Mouse (Mus musculus) embryonic fibroblast, embryonic 13.5 days (primary cell): ENCODE results near the gene Clec12b. TPM values are rescaled to one million over a fixed set of nuclear protein-coding genes. Genes with fewer than 3 reads are reported as not detected.

Source experiments
- H3K27ac ChIP-seq: 2 replicates; pipeline ENCODE4 v1.5.1; 2012; ENCODE audit warnings: low read length, control low read depth, inconsistent platforms; ENCODE audit not compliant: insufficient read depth
- H3K4me1 ChIP-seq: 2 replicates; pipeline ENCODE4 v1.6.1; 2011; ENCODE audit warnings: low read length; ENCODE audit not compliant: control insufficient read depth, insufficient read depth
- H3K4me3 ChIP-seq: 2 replicates; pipeline ENCODE4 v1.5.1; 2011; ENCODE audit warnings: mild to moderate bottlenecking, control low read depth, low read length; ENCODE audit not compliant: insufficient read depth
- CTCF ChIP-seq: IDR thresholded peaks from 2 replicates; pipeline ENCODE4 v1.5.1; 2011; ENCODE audit warnings: mild to moderate bottlenecking, control low read depth, low read length, moderate library complexity, borderline replicate concordance; ENCODE audit not compliant: insufficient read depth
- POLR2A ChIP-seq: IDR thresholded peaks from 2 replicates; pipeline ENCODE4 v1.6.1; 2011; ENCODE audit warnings: low read depth, mild to moderate bottlenecking, control low read depth, low read length, moderate library complexity
- polyA plus RNA-seq: library from polyadenylated mRNA; stranded (reverse); fragments of >200 nt; gene quantifications from 2 replicates; pipeline ENCODE4 v1.2.4, GENCODE M21; 2011; ENCODE audit warnings: low read depth; ENCODE audit not compliant: missing spikeins, insufficient read length

The Clec12b gene
- polyA plus RNA-seq, 1 experiment, result not detected

DNA sequence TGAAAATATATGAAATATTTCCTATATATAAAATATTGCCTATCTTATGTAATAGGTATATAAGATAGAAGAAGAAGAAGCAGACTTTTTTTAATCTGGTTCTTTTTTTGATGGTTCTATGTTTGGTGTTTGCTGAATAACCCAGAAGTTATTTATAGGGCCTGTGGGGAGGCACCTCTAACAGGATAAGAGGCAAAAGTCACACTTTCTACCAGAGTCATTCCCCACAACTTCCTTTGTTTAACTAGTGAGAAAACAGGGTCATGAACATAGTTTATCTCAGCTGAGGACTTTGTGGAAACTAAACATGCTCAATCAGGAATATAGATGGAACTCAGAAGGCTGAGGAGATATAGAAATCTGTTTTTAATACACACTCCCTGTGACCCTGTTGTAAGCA lies 20.3 kb upstream of the Clec12b start:
- no peak overlapping the region for H3K4me3 ChIP-seq
- no peak overlapping the region for H3K27ac ChIP-seq
- TF ChIP-seq POLR2A (no peak), CTCF (no peak)
- H3K4me1 ChIP-seq, result no peaks in the 10 kb centered on the region

DNA sequence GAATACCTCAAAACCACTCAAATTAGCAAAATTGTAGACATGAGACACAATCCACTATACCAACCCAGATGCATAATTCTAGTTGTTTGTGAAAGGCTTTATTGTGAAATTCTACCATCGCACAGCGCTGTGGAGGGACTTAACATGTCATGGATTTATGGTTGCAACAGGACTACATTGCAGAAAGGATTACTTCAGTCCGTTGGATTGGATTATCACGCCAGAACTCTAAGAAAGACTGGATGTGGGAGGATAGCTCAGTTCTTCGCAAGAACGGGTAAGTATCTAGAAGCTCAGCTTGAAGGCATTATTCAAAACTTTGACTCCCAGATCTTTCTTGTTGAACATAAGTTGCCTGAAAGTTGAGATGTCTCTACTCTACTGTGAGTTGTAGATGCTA lies 17.7 kb upstream of the Clec12b start:
- Histone ChIP-seq H3K27ac (no peak overlapping the region), H3K4me1 (no peaks in the 10 kb centered on the region), H3K4me3 (no peak overlapping the region)
- no peak for TF ChIP-seq POLR2A
- TF ChIP-seq CTCF, result no peak

DNA sequence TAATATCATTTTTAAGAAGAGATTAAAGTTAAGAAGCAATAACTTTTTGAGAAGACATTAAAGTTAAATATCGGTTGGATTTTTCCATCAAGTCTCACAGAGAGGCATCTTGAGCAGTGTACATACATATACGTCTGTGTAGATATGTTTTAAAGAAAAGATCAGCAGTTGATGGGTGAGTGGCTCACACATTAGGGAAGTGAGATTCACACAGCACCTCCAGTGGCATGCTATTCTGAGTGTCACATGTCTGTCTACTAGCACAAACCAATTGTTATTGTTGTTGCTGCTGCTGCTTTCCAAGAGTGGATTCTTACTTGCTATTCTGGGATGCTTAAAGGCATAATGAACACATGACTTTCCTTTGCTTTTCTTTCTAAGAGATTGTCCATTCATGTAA lies 16.7 kb upstream of the Clec12b start:
- Histone ChIP-seq H3K27ac (no peak overlapping the region), H3K4me3 (no peak overlapping the region), H3K4me1 (no peaks in the 10 kb centered on the region)
- TF ChIP-seq POLR2A (no peak), CTCF (no peak)

DNA sequence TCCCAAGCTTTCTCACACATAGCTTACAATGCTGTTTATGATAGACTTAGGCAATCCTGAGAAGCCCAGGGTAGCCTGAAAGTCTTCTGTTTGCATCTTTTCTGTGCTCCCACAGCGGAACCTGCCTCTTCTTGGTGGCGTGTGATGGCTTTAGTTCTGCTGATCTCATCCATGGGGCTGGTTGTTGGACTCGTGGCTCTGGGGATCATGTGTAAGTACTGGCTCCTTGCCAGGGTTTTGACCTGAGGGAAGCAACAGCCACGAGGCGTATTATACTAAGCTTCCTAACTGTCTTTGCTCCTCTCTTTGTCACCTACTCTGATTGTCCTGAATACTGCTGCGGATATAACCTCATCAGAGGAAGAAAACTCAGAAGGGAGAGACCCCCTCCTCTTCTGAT lies 14.3 kb upstream of the Clec12b start:
- Histone ChIP-seq H3K27ac (no peak overlapping the region), H3K4me1 (no peaks in the 10 kb centered on the region), H3K4me3 (no peak overlapping the region)
- TF ChIP-seq POLR2A, result no peak
- no peak for TF ChIP-seq CTCF

DNA sequence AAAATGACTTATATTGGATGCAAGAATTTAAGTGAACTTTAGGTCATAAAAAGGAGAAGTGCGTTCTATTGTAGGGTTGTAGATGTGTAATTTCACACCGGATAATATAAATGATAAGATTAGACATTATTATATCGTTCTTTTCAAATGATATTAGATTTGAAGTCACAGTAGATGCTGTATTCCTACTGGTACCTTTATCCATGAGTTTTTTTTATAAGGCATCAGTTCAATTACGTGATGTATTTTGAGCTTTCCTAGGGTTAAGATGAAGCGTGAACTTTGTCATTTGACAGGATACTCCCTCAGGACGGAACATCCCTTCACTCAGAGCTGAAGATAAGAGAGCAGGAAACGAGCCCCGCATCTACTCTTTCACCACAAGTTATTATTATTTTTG lies 11.3 kb upstream of the Clec12b start, which contains the start of gene Clec1b:
TSS of gene Clec1b (plus strand) at position 301 of the 400 bp plus-strand sequence.
- no peak within 1 kb of the TSS for H3K4me3 ChIP-seq
- TF ChIP-seq POLR2A (no peak), CTCF (no peak)

DNA sequence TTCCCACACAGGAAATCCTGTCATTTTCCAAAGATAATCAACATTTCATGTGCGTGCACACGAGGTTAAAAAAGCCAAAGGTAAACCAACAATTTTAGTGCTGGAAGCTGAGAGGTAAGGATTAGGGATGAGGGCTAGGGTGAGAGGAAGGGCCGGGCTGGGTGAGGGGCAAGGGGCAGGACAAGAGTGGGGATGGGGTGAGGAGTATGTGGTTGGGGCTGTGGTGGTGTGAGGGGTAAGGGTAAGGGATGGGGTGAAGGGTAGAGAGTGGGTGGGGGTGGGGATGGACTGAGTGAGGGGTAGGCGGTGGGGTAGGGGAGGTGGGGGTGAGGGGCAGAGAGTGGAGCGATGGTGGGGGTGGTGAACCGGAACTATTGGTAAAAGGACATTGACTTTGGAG lies 8.1 kb upstream of the Clec12b start:
- H3K27ac ChIP-seq, result no peak overlapping the region
- no peaks in the 10 kb centered on the region for H3K4me1 ChIP-seq
- H3K4me3 ChIP-seq, result no peak overlapping the region
- TF ChIP-seq CTCF, result no peak
- TF ChIP-seq POLR2A, result no peak

More for the DNA sequence above, 11.3 kb upstream of the Clec12b start, which contains the start of gene Clec1b:
- Histone ChIP-seq H3K27ac (no peak within 1 kb of the TSS), H3K4me1 (no peaks in the 10 kb centered on the region)

DNA sequence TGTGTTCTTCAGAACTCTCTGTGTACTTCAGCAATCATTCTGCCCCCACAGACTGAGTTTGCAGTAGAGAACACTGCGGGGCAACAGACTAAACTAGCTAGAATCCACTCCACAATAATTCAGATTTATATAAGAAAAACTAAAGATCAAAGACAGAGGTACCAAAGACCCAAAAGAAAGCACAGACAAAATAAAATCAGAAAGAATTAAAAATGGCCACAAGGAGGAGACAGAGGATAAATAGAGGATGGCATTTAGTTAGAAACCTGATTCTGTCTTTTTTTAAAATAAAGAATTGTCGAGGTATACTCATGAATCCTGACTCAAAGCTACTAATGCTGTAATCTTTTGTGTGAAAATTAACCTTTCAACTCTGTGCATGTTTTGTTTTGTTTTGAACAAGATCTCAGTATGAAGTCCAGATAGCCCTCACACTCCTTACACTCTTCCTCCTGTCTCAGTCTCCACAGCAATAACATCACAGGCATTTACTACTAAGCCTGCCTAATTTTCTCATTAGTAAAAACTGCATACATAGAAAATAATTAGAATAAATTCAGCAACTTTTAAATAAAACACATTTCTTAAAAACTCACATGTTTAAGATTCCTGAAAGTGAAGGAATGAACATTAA lies 7.5 kb upstream of the Clec12b start:
- Histone ChIP-seq H3K4me3 (no peak overlapping the region), H3K27ac (no peak overlapping the region)
- TF ChIP-seq CTCF (no peak), POLR2A (no peak)

DNA sequence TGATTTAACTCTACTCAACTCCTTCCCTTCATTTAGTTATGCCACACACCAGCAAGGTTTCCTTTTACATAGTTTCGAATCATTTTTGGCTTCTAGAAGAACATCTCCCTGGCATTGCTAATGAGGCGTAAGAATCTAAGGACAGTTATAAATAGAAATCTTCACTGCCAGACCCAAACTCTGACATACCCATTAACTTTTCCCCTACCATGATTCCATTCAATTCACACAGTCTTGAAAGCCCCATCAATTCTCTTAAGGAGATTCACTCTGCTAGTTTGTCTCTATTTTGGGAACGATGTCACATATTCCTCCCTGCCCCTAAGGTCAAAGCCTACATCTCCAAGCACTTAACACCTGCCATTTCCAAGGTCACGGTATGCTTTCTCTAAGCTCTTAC lies 674 bp downstream of the Clec12b start:
- H3K27ac ChIP-seq, result no peak overlapping the region
- no peaks in the 10 kb centered on the region for H3K4me1 ChIP-seq
- TF ChIP-seq CTCF, result no peak
- no peak for TF ChIP-seq POLR2A
- no peak overlapping the region for H3K4me3 ChIP-seq

More for the DNA sequence above, 7.5 kb upstream of the Clec12b start:
- H3K4me1 ChIP-seq, result no peaks in the 10 kb centered on the region

DNA sequence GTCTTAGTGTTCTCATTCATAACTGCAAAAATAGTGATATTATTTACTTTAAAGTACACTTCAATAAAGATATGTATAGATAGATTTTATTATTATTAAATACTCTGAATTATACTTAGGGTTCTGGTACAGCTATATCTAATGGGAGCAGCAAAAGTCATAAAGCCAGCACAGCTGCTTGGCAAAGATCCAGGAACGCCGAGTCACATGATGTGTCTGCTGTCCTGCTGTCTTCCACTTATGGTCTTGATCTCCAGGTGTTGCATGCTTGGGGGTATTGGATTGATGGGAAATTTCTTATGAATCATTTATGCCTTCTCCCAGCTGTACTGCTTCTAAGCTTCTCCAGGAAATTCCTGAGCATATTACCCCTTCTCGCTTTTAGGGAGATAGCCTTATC lies 2.2 kb downstream of the Clec12b start:
- Histone ChIP-seq H3K4me3 (no peak overlapping the region), H3K4me1 (no peaks in the 10 kb centered on the region), H3K27ac (no peak overlapping the region)
- no peak for TF ChIP-seq CTCF
- no peak for TF ChIP-seq POLR2A

DNA sequence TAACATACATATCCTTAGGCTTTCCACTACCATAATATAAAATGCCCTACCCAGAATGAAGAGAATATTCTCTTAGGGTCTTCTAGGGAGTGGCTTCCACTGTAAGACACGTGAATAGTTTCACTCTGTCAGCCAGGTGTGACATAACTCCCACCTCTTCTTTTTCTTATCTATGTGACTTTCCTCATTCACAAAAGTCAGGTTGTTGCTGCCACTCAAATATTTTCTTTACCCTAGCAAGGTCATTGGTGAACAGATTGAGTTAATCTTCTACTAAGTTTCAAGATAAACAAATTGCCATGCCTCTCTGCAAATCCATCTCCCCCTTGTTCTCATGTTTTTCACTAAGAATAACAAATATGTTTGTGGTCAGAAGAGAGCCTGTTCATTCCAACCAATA lies 3.9 kb downstream of the Clec12b start:
- TF ChIP-seq CTCF (no peak), POLR2A (no peak)

More for the DNA sequence above, 3.9 kb downstream of the Clec12b start:
- H3K4me1 ChIP-seq, result no peaks in the 10 kb centered on the region
- no peak overlapping the region for H3K27ac ChIP-seq
- no peak overlapping the region for H3K4me3 ChIP-seq
